Mouse (Mus musculus) gastrocnemius, adult 2 months (tissue): Measurements from ENCODE around the gene Cdkal1. TPM values are rescaled to one million over a fixed set of nuclear protein-coding genes. Genes with fewer than 3 reads are reported as not detected.

Source experiments
- DNase-seq: peaks from one replicate; pipeline ENCODE4 v3.0.0; 2022
- H3K27ac ChIP-seq: fragments of 200-600 bp; 2 replicates; pipeline ENCODE4 v1.8.1; 2022; ENCODE audit warnings: mild to moderate bottlenecking
- H3K4me3 ChIP-seq: fragments of 200-600 bp; 2 replicates; pipeline ENCODE4 v1.8.1; 2022; ENCODE audit warnings: mild to moderate bottlenecking, moderate library complexity
- CTCF ChIP-seq: fragments of 200-600 bp; IDR thresholded peaks from 2 replicates; pipeline ENCODE4 v1.8.1; 2022; ENCODE audit warnings: antibody characterized with exemption, mild to moderate bottlenecking, moderate library complexity
- intact Hi-C: fragments of 180-260 bp; cut with DNase I; formaldehyde crosslinking; loops from one replicate; pipeline ENCODE4 v1.15.1; 2025
- total RNA-seq, 2 experiments: library from RNA; stranded (reverse); gene quantifications; 2 replicates each; pipeline ENCODE4 v1.2.3; 2021

Cdkal1 gene
- total RNA-seq, 2 experiments from 2014 or later = 35.4 to 35.5 TPM

- H3K27ac ChIP-seq = no peak overlapping the region
- no peak for DNase-seq
- TF ChIP-seq CTCF = no peak
- intact Hi-C loops = no loop called here
- H3K4me3 ChIP-seq = no peak overlapping the region
These were observed 296.3 kb downstream of the Cdkal1 start for GRCm38 (mm10) chr13:29559188-29559587.

- no peak overlapping the region for H3K27ac ChIP-seq
- intact Hi-C loops = no loop called here
- no peak overlapping the region for H3K4me3 ChIP-seq
- TF ChIP-seq CTCF = no peak
- no peak for DNase-seq
These were observed 300.2 kb downstream of the Cdkal1 start for GRCm38 (mm10) chr13:29555160-29555785.

GRCm38 (mm10) chr13:29553792-29554191 is 301.7 kb downstream of the Cdkal1 start:
- intact Hi-C loops = no loop called here
- H3K27ac ChIP-seq = no peak overlapping the region
- H3K4me3 ChIP-seq = no peak overlapping the region
- TF ChIP-seq CTCF = no peak
- DNase-seq = no peak

- H3K27ac ChIP-seq = no peak overlapping the region
- no peak for TF ChIP-seq CTCF
- intact Hi-C loops = no loop called here
- no peak for DNase-seq
- H3K4me3 ChIP-seq = no peak overlapping the region
These were observed 303.1 kb downstream of the Cdkal1 start for GRCm38 (mm10) chr13:29552322-29552870.

GRCm38 (mm10) chr13:29550886-29551285 is 304.6 kb downstream of the Cdkal1 start:
- no peak overlapping the region for H3K4me3 ChIP-seq
- TF ChIP-seq CTCF = no peak
- no peak overlapping the region for H3K27ac ChIP-seq
- intact Hi-C loops = no loop called here
- no peak for DNase-seq

GRCm38 (mm10) chr13:29550203-29550602 is 305.3 kb downstream of the Cdkal1 start:
- no peak overlapping the region for H3K4me3 ChIP-seq
- no peak overlapping the region for H3K27ac ChIP-seq
- no peak for TF ChIP-seq CTCF
- intact Hi-C loops = no loop called here
- DNase-seq = no peak

GRCm38 (mm10) chr13:29549761-29550160 is 305.7 kb downstream of the Cdkal1 start:
- H3K4me3 ChIP-seq = no peak overlapping the region
- TF ChIP-seq CTCF = no peak
- H3K27ac ChIP-seq = no peak overlapping the region
- intact Hi-C loops = no loop called here
- DNase-seq = no peak

GRCm38 (mm10) chr13:29537906-29538305 is 317.6 kb downstream of the Cdkal1 start:
- Histone ChIP-seq H3K4me3 (no peak overlapping the region), H3K27ac (no peak overlapping the region)
- TF ChIP-seq CTCF = no peak
- intact Hi-C loops = no loop called here
- DNase-seq = no peak

GRCm38 (mm10) chr13:29533586-29533985 is 321.9 kb downstream of the Cdkal1 start:
- no peak for TF ChIP-seq CTCF
- DNase-seq = no peak
- Histone ChIP-seq H3K4me3 (no peak overlapping the region), H3K27ac (no peak overlapping the region)
- intact Hi-C loops = no loop called here

GRCm38 (mm10) chr13:29528344-29528743 is 327.1 kb downstream of the Cdkal1 start:
- Histone ChIP-seq H3K4me3 (no peak overlapping the region), H3K27ac (no peak overlapping the region)
- no peak for TF ChIP-seq CTCF
- DNase-seq = no peak
- intact Hi-C loops = no loop called here

- no peak for DNase-seq
- Histone ChIP-seq H3K4me3 (no peak overlapping the region), H3K27ac (no peak overlapping the region)
- TF ChIP-seq CTCF = no peak
- intact Hi-C loops = no loop called here
These were observed 334.2 kb downstream of the Cdkal1 start for GRCm38 (mm10) chr13:29521321-29521720.

GRCm38 (mm10) chr13:29514071-29514470 is 341.4 kb downstream of the Cdkal1 start:
- Histone ChIP-seq H3K27ac (no peak overlapping the region), H3K4me3 (no peak overlapping the region)
- no peak for DNase-seq
- intact Hi-C loops = no loop called here
- no peak for TF ChIP-seq CTCF

- intact Hi-C loops = no loop called here
- Histone ChIP-seq H3K27ac (peak overlapping the region; percentile 46; the same call in 1 of the 2 replicates), H3K4me3 (no peak overlapping the region)
- no peak for TF ChIP-seq CTCF
- no peak for DNase-seq
These were observed 350.5 kb downstream of the Cdkal1 start for GRCm38 (mm10) chr13:29504861-29505568.
